Mouse (Mus musculus): ENCODE measurements around the gene Fbxo6. TPM values are rescaled to one million over a fixed set of nuclear protein-coding genes. Genes with fewer than 3 reads are reported as not detected.

The Fbxo6 gene
- polyA plus RNA-seq, 1 experiment from 2014 or later = 22.9 TPM

DNA sequence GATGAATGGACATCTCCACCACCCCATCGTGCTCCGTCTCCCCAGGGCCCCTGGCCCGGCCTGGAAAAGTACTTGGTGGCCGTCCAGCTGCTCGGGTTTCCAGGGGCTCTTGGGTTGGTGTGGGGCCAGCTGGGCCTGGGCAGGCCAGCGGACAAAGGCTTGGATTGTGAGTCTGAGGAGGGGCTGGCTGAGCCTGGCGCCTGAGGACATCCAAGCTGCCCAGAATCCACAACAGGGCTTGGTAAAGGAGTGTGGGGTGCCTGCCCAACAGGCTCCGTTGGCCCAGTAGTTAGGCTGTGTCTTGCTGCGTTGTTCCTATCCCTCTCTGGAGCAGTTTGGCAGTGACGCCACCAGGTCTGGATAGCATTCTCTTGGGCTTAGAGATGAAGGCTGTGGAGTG lies 14.5 kb upstream of the Fbxo6 start:
- H3K9ac ChIP-seq (ENCODE audit: low read depth, low read length) = peak overlapping the region; percentile 28; the same call in 1 of the 2 replicates
- H3K4me3 ChIP-seq (ENCODE audit: low read length) = no peak overlapping the region
- H3K4me1 ChIP-seq (ENCODE audit: control insufficient read depth, insufficient read depth, low read depth, low read length) = peaks cover 15% of the 10 kb centered on the region
- peak overlapping the region; percentile 39 for H3K4me2 ChIP-seq (ENCODE audit: low read length)
- peak; percentile 89 for ATAC-seq
- H3K9me3 ChIP-seq (ENCODE audit: control insufficient read depth, low read length) = no peaks in the 10 kb centered on the region
- no peaks in the 10 kb centered on the region for H3K36me3 ChIP-seq (ENCODE audit: control insufficient read depth, insufficient read depth, low read length)
- peaks cover 39% of the 10 kb centered on the region for H3K27me3 ChIP-seq (replicated peaks; ENCODE audit: control insufficient read depth, insufficient read depth, low read length)
- 5% methylated on average over 10 of the region's 10 CpGs for WGBS
- peak overlapping the region; percentile 78 for H3K27ac ChIP-seq (ENCODE audit: low read depth, low read length)

DNA sequence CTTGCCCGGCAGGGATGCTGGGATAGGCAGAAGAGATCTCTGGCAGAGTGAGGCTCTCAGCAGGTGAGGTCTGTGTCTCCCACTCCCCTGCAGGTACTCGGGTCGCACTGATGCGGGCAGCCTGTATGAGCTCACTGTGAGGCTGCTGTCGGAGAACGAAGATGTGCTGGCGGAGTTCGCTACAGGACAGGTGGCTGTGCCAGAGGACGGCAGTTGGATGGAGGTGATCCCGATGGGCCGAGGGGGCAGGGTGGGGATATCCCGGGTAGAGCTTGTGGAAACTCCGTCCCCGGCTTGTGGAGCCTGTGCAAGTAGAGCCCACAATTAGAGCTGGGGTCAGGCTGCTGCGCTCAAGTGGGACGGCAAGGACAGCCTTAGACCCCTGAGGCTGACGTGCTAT lies 13.6 kb upstream of the Fbxo6 start:
- H3K27me3 ChIP-seq (replicated peaks; ENCODE audit: control insufficient read depth, insufficient read depth, low read length) = peaks cover 44% of the 10 kb centered on the region
- H3K9me3 ChIP-seq (ENCODE audit: control insufficient read depth, low read length) = no peaks in the 10 kb centered on the region
- peaks cover 22% of the 10 kb centered on the region for H3K4me1 ChIP-seq (ENCODE audit: control insufficient read depth, insufficient read depth, low read depth, low read length)
- peak overlapping the region; percentile 24; the same call in 1 of the 2 replicates for H3K4me2 ChIP-seq (ENCODE audit: low read length)
- no peak overlapping the region for H3K4me3 ChIP-seq (ENCODE audit: low read length)
- WGBS = 2% methylated on average over 17 of the region's 17 CpGs
- H3K9ac ChIP-seq (ENCODE audit: low read depth, low read length) = 0 out of 2 replicates have a peak overlapping the region, but pooled peaks have one; percentile 4
- no peaks in the 10 kb centered on the region for H3K36me3 ChIP-seq (ENCODE audit: control insufficient read depth, insufficient read depth, low read length)
- H3K27ac ChIP-seq (ENCODE audit: low read depth, low read length) = peak overlapping the region; percentile 51; the same call in 1 of the 2 replicates
- ATAC-seq = no peak

DNA sequence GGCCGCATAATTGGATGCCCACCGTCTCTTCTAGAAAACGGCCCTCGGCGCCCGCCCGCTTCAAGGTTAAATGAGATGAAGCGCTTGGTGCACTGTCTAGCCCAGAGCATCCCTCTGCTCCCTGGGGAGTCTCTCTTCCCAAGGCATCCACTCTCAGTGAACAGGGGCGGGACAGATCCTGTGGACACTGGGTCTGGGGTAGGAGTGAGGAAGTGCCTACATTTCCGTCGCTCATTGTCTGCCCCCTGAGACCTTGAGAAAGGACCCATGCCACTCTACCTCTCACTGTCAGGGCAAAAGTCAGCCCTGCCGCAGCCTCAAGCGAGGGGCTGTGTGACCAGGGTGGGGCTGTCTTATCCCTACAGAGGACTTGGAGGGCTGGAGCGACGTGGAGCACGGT lies 12.5 kb upstream of the Fbxo6 start:
- Histone ChIP-seq H3K27me3 (replicated peaks; ENCODE audit: control insufficient read depth, insufficient read depth, low read length) (peaks cover 41% of the 10 kb centered on the region), H3K9me3 (ENCODE audit: control insufficient read depth, low read length) (no peaks in the 10 kb centered on the region), H3K9ac (ENCODE audit: low read depth, low read length) (peak overlapping the region; percentile 28), H3K4me1 (ENCODE audit: control insufficient read depth, insufficient read depth, low read depth, low read length) (peaks cover 22% of the 10 kb centered on the region), H3K4me2 (ENCODE audit: low read length) (peak overlapping the region; percentile 57), H3K36me3 (ENCODE audit: control insufficient read depth, insufficient read depth, low read length) (no peaks in the 10 kb centered on the region), H3K27ac (ENCODE audit: low read depth, low read length) (no peak overlapping the region), H3K4me3 (ENCODE audit: low read length) (peak overlapping the region; percentile 31)
- 2% methylated on average over 15 of the region's 16 CpGs for WGBS
- ATAC-seq = no peak

DNA sequence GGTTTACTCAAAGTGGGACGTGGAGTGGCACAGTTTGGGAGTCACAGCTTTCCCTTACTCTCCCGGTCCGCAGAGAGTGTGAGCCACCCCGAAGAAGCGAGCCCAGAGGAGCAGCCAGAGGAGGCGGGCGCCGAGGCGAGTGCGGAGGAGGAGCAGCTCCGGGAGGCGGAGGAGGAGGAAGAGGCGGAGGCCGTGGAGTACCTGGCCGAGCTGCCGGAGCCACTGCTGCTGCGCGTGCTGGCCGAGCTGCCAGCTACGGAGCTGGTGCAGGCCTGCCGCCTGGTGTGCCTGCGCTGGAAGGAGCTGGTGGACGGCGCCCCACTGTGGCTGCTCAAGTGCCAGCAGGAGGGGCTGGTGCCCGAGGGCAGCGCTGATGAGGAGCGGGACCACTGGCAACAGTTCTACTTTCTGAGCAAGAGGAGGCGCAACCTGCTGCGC lies 12.1 kb upstream of the Fbxo6 start:
- peaks cover 41% of the 10 kb centered on the region for H3K27me3 ChIP-seq (replicated peaks; ENCODE audit: control insufficient read depth, insufficient read depth, low read length)
- H3K4me1 ChIP-seq (ENCODE audit: control insufficient read depth, insufficient read depth, low read depth, low read length) = peaks cover 22% of the 10 kb centered on the region
- H3K4me2 ChIP-seq (ENCODE audit: low read length) = peak overlapping the region; percentile 57
- under 1% methylated on average over 25 of the region's 29 CpGs for WGBS
- peak overlapping the region; percentile 28 for H3K9ac ChIP-seq (ENCODE audit: low read depth, low read length)
- H3K36me3 ChIP-seq (ENCODE audit: control insufficient read depth, insufficient read depth, low read length) = no peaks in the 10 kb centered on the region
- no peak overlapping the region for H3K27ac ChIP-seq (ENCODE audit: low read depth, low read length)
- no peak for ATAC-seq
- H3K9me3 ChIP-seq (ENCODE audit: control insufficient read depth, low read length) = no peaks in the 10 kb centered on the region
- H3K4me3 ChIP-seq (ENCODE audit: low read length) = peak overlapping the region; percentile 31

DNA sequence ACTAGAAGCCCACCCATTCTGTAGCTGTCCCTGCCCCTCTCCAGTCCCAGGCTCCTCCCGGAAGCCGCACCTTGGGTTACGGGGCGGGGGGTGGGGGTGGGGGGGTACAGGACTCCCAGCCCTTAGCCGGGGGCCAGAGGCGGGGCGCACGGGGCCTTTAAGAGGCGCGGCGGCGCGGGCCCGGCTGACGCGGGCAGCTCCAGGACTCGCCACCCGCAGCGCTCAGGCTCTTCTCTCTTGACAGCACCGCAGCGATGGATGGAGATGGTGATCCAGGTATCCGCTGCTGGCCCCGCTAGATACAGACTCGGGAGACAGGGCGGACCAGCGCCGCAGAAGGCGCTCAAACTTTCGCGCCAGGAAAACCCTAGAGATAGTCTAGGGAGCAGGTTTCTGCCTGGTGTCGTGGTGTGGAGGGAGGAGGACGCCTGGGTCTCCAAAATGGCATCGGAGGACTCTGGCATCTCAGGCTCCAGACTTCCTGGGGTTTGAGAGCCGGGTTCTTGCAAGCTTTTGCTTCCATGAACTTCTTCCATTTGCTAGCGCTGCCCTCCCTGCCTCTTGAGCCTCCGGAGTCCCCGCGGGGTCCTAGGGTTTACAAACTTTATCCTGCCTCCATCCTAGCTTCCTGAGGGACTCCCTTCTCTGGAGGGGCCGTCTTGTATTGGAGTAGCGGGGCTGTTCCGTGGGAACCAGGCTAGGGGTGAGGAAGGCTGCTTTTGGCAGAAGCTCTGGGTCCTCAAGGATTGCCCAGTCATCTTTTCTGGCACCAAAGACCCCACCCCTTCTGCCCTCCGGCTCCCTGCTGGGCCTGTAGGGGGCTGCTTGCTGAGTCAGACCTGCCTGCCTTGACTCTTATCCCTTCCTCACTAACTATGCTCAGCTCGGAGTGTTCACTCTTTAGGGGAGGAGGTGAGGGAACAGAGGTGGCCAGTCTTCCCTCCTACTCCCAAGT lies 8.8 kb upstream of the Fbxo6 start, which contains the start of the genes Fbxo44 and Fbxo2:
Gene Fbxo44, minus strand, starts transcription at position 47 of the 955 bp plus-strand sequence.
Gene Fbxo2, plus strand, starts transcription at position 186 of the 955 bp plus-strand sequence.
- Histone ChIP-seq H3K4me1 (ENCODE audit: control insufficient read depth, insufficient read depth, low read depth, low read length) (peaks cover 27% of the 10 kb centered on the region), H3K4me2 (ENCODE audit: low read length) (peak within 1 kb of the TSS; percentile 95), H3K36me3 (ENCODE audit: control insufficient read depth, insufficient read depth, low read length) (peaks cover 14% of the 10 kb centered on the region), H3K9ac (ENCODE audit: low read depth, low read length) (peak within 1 kb of the TSS; percentile 79), H3K9me3 (ENCODE audit: control insufficient read depth, low read length) (no peaks in the 10 kb centered on the region), H3K27ac (ENCODE audit: low read depth, low read length) (peak within 1 kb of the TSS; percentile 84), H3K27me3 (replicated peaks; ENCODE audit: control insufficient read depth, insufficient read depth, low read length) (peaks cover 34% of the 10 kb centered on the region), H3K4me3 (ENCODE audit: low read length) (peak within 1 kb of the TSS; percentile 62)
- peak; percentile 75 for ATAC-seq
- WGBS = 1% methylated on average over 42 of the region's 43 CpGs

DNA sequence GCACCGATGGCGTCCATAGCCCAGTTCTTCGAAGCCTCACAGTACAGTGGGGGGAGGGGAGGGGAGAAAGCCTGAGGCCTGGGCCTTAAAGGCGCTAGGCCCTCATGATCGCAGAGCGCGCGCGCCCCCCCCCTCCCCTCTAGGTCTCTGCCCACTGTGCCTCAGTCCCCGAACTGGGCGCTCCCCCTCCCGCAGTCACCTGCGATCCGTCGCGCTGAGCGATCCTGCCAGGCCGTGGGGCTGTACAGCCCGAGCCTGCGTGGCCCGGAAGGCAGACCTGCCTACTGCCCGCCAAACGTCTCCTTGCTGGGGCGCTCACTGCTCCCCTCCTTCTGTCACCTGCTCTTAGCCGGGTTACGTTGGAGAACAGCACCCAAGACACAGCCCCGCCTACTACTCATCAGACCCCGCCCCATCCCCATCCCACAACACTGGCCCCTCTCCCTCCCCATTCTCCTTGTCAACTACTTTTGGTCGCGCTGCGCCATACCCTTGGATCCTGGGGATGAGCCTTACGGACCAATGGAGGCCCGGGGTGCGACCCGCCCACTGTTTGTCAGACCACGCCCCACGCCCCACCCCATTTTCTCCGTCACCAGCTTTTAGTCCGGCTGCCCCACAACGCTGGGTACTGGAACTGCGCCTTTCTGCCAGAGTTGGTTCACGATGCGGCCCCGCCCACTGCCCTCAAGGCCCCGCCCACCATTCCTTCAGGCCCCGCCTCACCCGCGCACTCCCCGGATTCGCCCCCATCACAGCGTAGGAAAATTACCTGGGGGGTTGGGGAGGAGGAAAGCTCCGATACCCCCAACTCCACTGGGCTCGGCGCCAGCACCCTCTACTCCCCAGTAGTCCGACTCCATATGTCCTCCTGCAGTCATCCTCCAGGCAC lies 7.8 kb upstream of the Fbxo6 start:
- H3K4me1 ChIP-seq (ENCODE audit: control insufficient read depth, insufficient read depth, low read depth, low read length) = peaks cover 27% of the 10 kb centered on the region
- under 1% methylated on average over 44 of the region's 55 CpGs for WGBS
- peak overlapping the region; percentile 62 for H3K4me3 ChIP-seq (ENCODE audit: low read length)
- peak overlapping the region; percentile 79 for H3K9ac ChIP-seq (ENCODE audit: low read depth, low read length)
- H3K27ac ChIP-seq (ENCODE audit: low read depth, low read length) = peak overlapping the region; percentile 84
- H3K4me2 ChIP-seq (ENCODE audit: low read length) = peak overlapping the region; percentile 95
- ATAC-seq = peak; percentile 86
- no peaks in the 10 kb centered on the region for H3K9me3 ChIP-seq (ENCODE audit: control insufficient read depth, low read length)
- peaks cover 19% of the 10 kb centered on the region for H3K36me3 ChIP-seq (ENCODE audit: control insufficient read depth, insufficient read depth, low read length)
- H3K27me3 ChIP-seq (replicated peaks; ENCODE audit: control insufficient read depth, insufficient read depth, low read length) = peaks cover 26% of the 10 kb centered on the region

DNA sequence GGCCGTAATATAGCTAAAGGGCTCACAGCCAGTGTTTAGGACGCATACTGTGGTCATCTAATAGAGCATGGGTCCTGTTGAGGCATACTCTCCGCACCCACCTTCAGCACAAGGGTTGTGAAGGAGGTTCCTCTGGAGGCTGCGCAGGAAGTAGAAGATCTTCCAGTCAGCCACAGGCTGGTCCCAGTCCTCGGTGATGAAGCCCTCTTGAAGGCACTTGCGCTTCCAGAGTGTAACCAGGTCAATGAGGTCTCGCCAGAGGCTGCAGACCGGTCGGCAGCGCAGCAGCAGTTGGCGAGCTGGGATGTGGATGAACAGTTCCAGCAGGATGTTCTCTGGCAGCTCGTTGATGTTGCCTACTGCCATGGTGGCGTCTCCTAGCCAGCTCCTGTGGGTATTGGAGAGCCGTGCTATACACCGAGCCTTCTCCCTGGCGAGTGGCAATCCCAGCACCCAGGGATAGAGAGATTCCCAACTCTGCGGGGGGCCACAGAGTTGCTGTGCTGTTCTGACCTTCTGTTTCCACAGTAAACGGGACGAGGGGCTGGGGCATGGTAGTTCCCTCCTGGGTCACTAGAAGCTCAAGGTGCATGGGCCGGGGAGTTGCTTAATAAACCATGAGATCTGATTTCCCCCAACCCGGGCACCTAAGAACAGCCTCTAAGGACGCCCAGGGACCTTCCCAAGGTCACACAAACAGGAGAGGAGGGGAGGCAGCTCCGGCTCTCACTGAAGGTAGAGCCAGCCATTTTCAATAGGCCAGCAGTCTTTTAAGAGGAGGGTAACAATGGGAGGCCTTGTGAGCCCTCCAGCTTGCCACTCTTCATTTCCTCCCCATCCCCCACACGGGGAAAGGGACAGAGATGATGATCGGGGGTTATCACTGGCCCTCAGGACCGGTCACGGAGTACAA lies 6.8 kb upstream of the Fbxo6 start:
- Histone ChIP-seq H3K4me1 (ENCODE audit: control insufficient read depth, insufficient read depth, low read depth, low read length) (peaks cover 18% of the 10 kb centered on the region), H3K36me3 (ENCODE audit: control insufficient read depth, insufficient read depth, low read length) (peaks cover 24% of the 10 kb centered on the region), H3K9me3 (ENCODE audit: control insufficient read depth, low read length) (no peaks in the 10 kb centered on the region), H3K4me2 (ENCODE audit: low read length) (peak overlapping the region; percentile 95), H3K9ac (ENCODE audit: low read depth, low read length) (peak overlapping the region; percentile 79), H3K4me3 (ENCODE audit: low read length) (peak overlapping the region; percentile 62), H3K27me3 (replicated peaks; ENCODE audit: control insufficient read depth, insufficient read depth, low read length) (peaks cover 19% of the 10 kb centered on the region), H3K27ac (ENCODE audit: low read depth, low read length) (peak overlapping the region; percentile 84)
- no peak for ATAC-seq
- 18% methylated on average over 27 of the region's 27 CpGs for WGBS

DNA sequence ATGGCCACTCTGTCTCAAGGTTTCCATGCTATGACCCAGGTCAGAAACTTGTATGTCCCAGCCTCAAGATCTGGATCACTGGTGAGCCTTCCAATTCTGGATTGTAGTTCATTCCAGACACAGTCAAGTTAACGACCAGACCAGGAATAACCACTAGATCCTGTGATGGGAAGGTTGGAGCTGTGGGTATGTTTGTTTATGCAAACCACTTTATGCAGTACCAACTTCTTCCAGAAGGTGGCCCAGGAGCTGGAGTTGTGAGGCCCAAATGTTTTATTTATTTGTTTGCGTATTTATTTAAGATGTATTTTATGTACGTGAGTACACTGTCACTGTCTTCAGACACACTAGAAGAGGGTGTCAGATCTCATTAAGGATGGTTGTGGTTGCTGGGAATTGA lies 3.0 kb upstream of the Fbxo6 start:
- 50% methylated on average over 3 of the region's 3 CpGs for WGBS
- no peak overlapping the region for H3K4me3 ChIP-seq (ENCODE audit: low read length)
- no peak overlapping the region for H3K9ac ChIP-seq (ENCODE audit: low read depth, low read length)
- H3K36me3 ChIP-seq (ENCODE audit: control insufficient read depth, insufficient read depth, low read length) = peaks cover 30% of the 10 kb centered on the region
- H3K9me3 ChIP-seq (ENCODE audit: control insufficient read depth, low read length) = no peaks in the 10 kb centered on the region
- peaks cover 12% of the 10 kb centered on the region for H3K4me1 ChIP-seq (ENCODE audit: control insufficient read depth, insufficient read depth, low read depth, low read length)
- H3K4me2 ChIP-seq (ENCODE audit: low read length) = no peak overlapping the region
- H3K27me3 ChIP-seq (replicated peaks; ENCODE audit: control insufficient read depth, insufficient read depth, low read length) = no peaks in the 10 kb centered on the region
- ATAC-seq = no peak
- no peak overlapping the region for H3K27ac ChIP-seq (ENCODE audit: low read depth, low read length)
